Mouse (Mus musculus): ENCODE measurements around the gene Sept1.

- no peak for TF ChIP-seq POLR2A (IDR thresholded peaks at IDR 0.05; ENCODE audit: control insufficient read depth, extremely low read depth, insufficient read depth, low read length, poor library complexity)
- no peak for TF ChIP-seq CTCF (IDR thresholded peaks at IDR 0.05; ENCODE audit: borderline replicate concordance, control insufficient read depth, extremely low read depth, insufficient read depth, low read length, poor library complexity)
Measured at GRCm38 (mm10) chr7:127217475-127217874, 15.5 kb downstream of the Sept1 start.
